Mouse (Mus musculus) right cerebral cortex, adult 2 months (tissue): ENCODE measurements at regions not wholly inside any gene's neighbourhood (a gene's known extent, or its start where the extent isn't known, plus 50 kb on each side); places are given as distances from the start of the nearest gene placed in this dataset.
"Not testable (repeated sequence)": the region's sequence is repeated elsewhere in the genome, so short reads cannot be mapped to it uniquely, and the experiment has no call there.

ENCODE experiments used
- DNase-seq, 2 experiments: peaks; one replicate each; pipeline ENCODE4 v3.0.0; 2021 to 2022; ENCODE audit warnings: low spot score in 2 of 2

GRCm38 (mm10) chr10:10270297-10270696 lies 201.8 kb downstream of the Adgb start:
- no peak for DNase-seq

DNA sequence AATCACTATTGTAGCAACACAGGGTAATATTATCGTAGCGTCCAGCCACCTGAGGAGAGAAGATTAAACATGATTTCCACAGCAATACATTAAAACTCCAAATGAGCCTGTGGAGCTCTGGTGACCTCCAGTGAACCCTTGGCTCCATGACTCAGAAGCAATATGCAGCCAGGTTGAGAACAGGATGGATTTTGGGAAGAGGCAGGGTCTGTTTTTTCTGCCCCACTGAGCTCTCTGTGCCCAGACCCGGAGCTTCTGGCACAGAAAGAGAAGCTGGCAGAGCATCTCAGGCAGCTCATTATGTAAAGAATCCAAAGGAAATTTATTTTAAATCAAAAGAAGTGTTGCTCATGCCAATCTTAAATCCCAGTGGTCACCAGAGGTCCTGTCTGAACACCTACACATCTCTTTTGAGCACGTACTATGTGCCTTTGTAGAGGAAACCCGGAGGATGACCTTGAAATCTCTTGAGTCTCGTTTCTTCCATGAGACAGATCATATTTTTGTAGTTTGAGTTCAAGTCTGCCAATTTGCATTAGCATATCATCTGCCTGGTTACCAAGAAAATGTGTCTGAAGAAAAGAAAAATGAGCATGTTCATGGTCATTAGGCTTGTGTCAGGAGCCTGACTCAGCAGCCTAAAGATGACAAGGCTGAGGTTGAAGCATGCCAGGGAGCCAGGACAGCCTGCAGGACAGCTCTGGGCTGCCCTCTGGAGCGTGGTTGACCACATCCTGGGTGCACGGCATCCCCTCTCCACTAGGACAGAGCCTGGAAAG lies 219.4 kb downstream of the Adgb start:
- peak; percentile 9 to 29 for DNase-seq

- peak; percentile 21 to 22 for DNase-seq
Observed at GRCm38 (mm10) chr10:10252136-10252535, 220.0 kb downstream of the Adgb start.

GRCm38 (mm10) chr10:10234894-10235523 lies 237.1 kb downstream of the Adgb start:
- no peak for DNase-seq

GRCm38 (mm10) chr10:10224582-10225144 lies 247.5 kb downstream of the Adgb start:
- no peak for DNase-seq

- DNase-seq, result no peak
Observed at GRCm38 (mm10) chr10:10219726-10220125, 252.4 kb downstream of the Adgb start.

GRCm38 (mm10) chr10:10216892-10217291 lies 255.2 kb downstream of the Adgb start:
- DNase-seq, result no peak

GRCm38 (mm10) chr10:10215376-10215775 lies 256.8 kb downstream of the Adgb start:
- DNase-seq, result peak in 1 of 2 experiments; percentile 13

DNA sequence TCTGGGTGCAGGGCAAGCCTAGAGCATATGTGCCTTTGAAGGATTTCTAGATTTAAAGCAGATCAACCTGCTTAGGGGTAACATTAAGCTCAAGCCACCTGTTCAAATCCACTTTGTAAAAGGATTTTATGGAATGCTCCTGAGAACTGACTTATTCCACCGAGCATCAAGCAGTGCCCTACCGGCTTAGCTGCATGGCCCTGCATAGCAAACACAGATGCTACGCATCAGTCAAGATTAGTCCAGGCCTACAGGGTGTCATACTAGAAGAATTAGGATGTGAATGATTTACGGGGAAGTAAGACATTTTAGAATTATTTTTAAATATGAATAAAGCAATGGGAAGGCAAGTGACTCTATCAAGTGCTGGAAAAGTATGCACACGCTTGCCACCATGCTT lies 263.8 kb downstream of the Adgb start:
- DNase-seq, result no peak

GRCm38 (mm10) chr10:10205805-10206520 lies 266.2 kb downstream of the Adgb start:
- no peak for DNase-seq

DNA sequence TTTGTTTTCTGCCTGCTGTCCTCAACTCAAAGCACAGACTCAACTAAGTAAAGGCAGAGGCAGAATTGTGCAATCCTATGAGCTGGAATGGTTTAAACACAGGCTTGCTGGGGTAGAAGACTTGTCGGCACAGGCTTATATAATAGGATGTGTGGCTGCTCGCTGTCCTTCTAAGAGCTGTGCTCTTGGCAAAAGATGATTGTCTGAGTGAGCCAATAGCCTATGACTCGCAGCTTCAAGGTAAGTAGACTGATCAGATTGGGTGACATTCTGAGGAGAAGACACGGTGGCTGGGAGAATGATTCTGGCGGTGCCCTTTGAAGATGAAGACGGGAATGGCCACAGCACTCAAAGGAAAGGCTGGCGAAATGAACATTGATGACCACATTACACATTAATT lies 268.1 kb downstream of the Adgb start:
- DNase-seq, result no peak

GRCm38 (mm10) chr10:10190308-10190707 lies 281.8 kb downstream of the Adgb start:
- no peak for DNase-seq

DNA sequence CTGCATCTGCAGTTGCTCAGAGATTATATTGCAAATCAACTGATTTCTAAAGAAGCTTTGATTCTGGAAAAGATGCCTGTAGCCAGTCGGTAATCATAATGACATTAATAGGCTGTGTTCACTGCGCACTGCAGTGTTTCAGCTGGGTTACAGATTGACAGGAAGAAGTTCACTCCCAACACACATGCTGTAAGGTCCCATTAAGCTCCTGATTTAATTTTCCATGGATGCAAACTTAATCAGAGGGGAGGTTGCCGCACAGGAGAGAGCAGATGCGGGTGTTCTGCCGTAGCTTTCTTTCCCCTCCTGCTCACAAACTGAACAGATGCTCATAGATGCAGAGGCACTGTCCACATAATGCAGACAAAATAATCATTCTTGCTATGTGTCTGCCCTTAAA lies 284.0 kb downstream of the Adgb start:
- DNase-seq, result no peak

DNA sequence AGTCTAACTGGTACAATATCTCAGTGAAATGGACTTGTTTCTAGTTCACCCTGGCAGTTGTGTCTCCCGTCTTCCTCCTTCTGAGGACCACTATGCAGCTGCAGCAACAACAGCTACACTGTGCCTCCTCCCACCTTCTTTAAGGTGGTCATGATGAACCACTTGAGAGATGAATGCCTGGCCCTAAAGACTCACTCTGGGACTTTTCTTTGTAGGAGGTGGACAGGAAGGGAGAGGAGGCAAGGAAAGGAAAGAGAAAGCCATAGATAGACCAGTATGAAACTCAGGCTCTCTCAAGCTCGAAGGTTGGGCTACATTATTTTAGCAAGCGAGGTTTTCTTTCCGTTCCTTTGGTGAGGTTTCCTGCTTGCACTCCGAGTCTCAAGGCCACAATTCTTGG lies 285.4 kb downstream of the Adgb start:
- DNase-seq, result no peak

GRCm38 (mm10) chr10:10185298-10185883 lies 284.5 kb upstream of the Stxbp5 start:
- no peak for DNase-seq

GRCm38 (mm10) chr10:10184386-10184785 lies 283.5 kb upstream of the Stxbp5 start:
- DNase-seq, result no peak

DNA sequence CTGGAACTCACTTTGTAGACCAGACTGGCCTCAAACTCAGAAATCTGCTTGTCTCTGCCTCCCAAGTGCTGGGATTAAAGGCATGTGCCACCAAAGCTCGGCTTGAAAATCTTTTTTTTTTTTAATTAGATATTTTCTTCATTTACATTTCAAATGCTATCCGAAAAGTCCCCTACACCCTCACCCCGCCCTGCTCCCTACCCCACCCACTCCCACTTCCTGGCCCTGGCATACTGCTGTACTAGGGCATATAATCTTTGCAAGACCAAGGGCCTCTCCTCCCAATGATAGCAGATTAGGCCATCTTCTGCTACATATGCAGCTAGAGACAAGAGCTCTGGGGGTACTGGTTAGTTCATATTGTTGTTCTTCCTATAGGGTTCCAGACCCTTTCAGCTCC lies 276.2 kb upstream of the Stxbp5 start:
- not testable (repeated sequence) for DNase-seq
